Mouse (Mus musculus) intestine, embryonic 15.5 days (tissue): ENCODE measurements around the gene Bmp7. TPM values are rescaled to one million over a fixed set of nuclear protein-coding genes. Genes with fewer than 3 reads are reported as not detected.
A peak's percentile ranks its signal among the peaks of the same experiment; 100 is the strongest.

ENCODE experiments used
- ATAC-seq: fragments of 200-750 bp; cut with Nextera tagmentation; 2 replicates; pipeline ENCODE4 v1.8.0; 2017; ENCODE audit warnings: moderate TSS enrichment, moderate library complexity
- H3K27ac ChIP-seq: fragments of 300-500 bp; sonication (generic); 2 replicates; pipeline ENCODE4 v1.5.1; 2015; ENCODE audit warnings: mild to moderate bottlenecking, inconsistent platforms
- H3K27me3 ChIP-seq: fragments of 300-500 bp; sonication (generic); replicated peaks from 2 replicates; pipeline ENCODE4 v1.6.1; 2015; ENCODE audit warnings: inconsistent platforms
- H3K36me3 ChIP-seq: fragments of 300-500 bp; sonication (generic); 2 replicates; pipeline ENCODE4 v1.6.1; 2015; ENCODE audit warnings: inconsistent platforms
- H3K4me1 ChIP-seq: fragments of 300-500 bp; sonication (generic); replicated peaks from 2 replicates; pipeline ENCODE4 v1.6.1; 2015; ENCODE audit warnings: inconsistent platforms
- H3K4me2 ChIP-seq: fragments of 300-500 bp; sonication (generic); replicated peaks from 2 replicates; pipeline ENCODE4 v1.6.1; 2015; ENCODE audit warnings: mild to moderate bottlenecking, inconsistent platforms
- H3K4me3 ChIP-seq: fragments of 300-500 bp; sonication (generic); replicated peaks from 2 replicates; pipeline ENCODE4 v1.5.1; 2015; ENCODE audit warnings: inconsistent platforms
- H3K9ac ChIP-seq: fragments of 300-500 bp; sonication (generic); 2 replicates; pipeline ENCODE4 v1.6.1; 2015; ENCODE audit warnings: inconsistent platforms
- H3K9me3 ChIP-seq: fragments of 300-500 bp; sonication (generic); 2 replicates; pipeline ENCODE4 v1.6.1; 2016; ENCODE audit warnings: inconsistent platforms
- WGBS: fragments of 180-500 bp; shearing (Covaris S2); methylation state at CpG from one replicate; pipeline ENCODE4 v1.1.7; 2015; 5-methylcytosine and 5-hydroxymethylcytosine counted together
- polyA plus RNA-seq: library from polyadenylated mRNA; unstranded; fragments of >200 nt; fragmentation: Nextera tagmentation; extraction: Ambion mirVana; gene quantifications from 2 replicates; pipeline ENCODE4 v1.2.1, GENCODE M21; 2015

The Bmp7 gene
- polyA plus RNA-seq, 1 experiment from 2014 or later, result 17.4 TPM

- ATAC-seq, result peak; percentile 93
- Histone ChIP-seq H3K9ac (no peak overlapping the region), H3K27ac (peak overlapping the region; percentile 77), H3K9me3 (no peaks in the 10 kb centered on the region), H3K36me3 (no peaks in the 10 kb centered on the region), H3K27me3 (no peaks in the 10 kb centered on the region), H3K4me3 (no peak overlapping the region), H3K4me2 (peak overlapping the region; percentile 9; the same call in 1 of the 2 replicates), H3K4me1 (peaks cover 31% of the 10 kb centered on the region; the same call in 1 of the 2 replicates)
- WGBS, result 38% methylated on average over 10 of the region's 10 CpGs
Observed at GRCm38 (mm10) chr2:172900954-172901701, 39.0 kb downstream of the Bmp7 start.

DNA sequence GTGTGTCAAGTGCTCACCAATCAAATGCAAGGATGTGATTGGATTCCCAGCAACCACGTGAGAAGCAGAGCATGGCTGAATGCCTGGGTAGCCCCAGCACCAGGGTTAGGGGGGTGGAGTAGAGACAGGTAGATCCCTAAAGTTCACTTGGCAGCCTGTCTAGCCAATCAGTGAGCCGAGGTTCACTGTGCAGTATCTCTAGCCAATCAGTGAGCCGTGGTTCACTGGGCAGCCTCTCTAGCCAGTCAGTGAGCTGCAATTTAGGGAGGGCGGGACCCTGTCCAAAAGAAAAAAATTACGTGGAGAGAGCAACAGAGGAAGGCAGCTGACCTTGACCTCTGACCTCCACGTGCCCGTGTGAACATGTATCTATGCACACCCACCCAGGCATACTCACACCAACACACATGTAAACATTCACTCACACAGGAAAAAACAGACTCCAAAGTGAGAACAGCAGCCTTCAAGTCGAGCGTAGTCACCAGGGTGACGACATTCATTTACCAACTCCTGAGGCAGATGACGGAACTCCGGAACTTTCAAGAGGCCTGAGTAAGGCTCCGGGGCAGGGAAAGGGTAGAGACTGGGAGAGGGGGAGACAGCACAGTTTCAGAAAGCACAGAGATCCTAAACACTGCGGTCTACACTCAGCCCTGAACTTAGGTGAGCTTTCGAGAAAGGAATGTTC is 50.2 kb downstream of the Bmp7 start:
- Histone ChIP-seq H3K27me3 (no peaks in the 10 kb centered on the region), H3K4me2 (no peak overlapping the region), H3K9ac (no peak overlapping the region), H3K27ac (no peak overlapping the region), H3K9me3 (no peaks in the 10 kb centered on the region), H3K4me1 (peaks cover 13% of the 10 kb centered on the region; the same call in 1 of the 2 replicates), H3K36me3 (no peaks in the 10 kb centered on the region), H3K4me3 (no peak overlapping the region)
- ATAC-seq, result peak; percentile 13; the same call in 1 of the 2 replicates
- 63% methylated on average over 15 of the region's 15 CpGs for WGBS

DNA sequence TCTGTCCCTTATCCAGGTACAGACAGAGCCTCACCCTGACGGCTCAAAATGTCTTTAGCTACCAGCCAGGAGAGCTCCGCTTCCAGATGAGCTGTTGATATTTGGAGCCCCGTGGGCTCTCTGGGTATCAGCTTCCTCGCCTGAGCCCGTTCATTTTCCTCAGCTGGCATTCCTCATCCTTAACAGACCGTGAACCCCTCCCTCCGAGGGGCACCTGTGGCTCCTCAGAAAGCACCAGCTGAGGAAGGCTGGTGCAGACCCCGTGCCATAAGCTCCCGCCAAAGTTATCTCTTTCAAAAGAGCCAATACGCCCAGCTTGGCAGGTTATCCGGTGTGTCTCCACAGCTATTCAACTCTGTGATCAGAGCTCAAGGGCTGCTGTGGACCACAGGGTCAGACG is 50.9 kb downstream of the Bmp7 start:
- Histone ChIP-seq H3K9me3 (no peaks in the 10 kb centered on the region), H3K9ac (no peak overlapping the region), H3K27me3 (no peaks in the 10 kb centered on the region), H3K4me2 (no peak overlapping the region), H3K36me3 (no peaks in the 10 kb centered on the region), H3K4me1 (peaks cover 13% of the 10 kb centered on the region; the same call in 1 of the 2 replicates), H3K4me3 (no peak overlapping the region), H3K27ac (no peak overlapping the region)
- ATAC-seq, result no peak
- WGBS, result 81% methylated on average over 12 of the region's 12 CpGs

GRCm38 (mm10) chr2:172888147-172888546 is 52.0 kb downstream of the Bmp7 start:
- 0 out of 2 replicates have a peak, but pooled peaks have one; percentile 29 for ATAC-seq
- H3K4me2 ChIP-seq, result no peak overlapping the region
- H3K9me3 ChIP-seq, result no peaks in the 10 kb centered on the region
- H3K36me3 ChIP-seq, result no peaks in the 10 kb centered on the region
- peaks cover 13% of the 10 kb centered on the region; the same call in 1 of the 2 replicates for H3K4me1 ChIP-seq
- H3K27ac ChIP-seq, result no peak overlapping the region
- no peak overlapping the region for H3K9ac ChIP-seq
- no peak overlapping the region for H3K4me3 ChIP-seq
- 43% methylated on average over 11 of the region's 12 CpGs for WGBS
- H3K27me3 ChIP-seq, result no peaks in the 10 kb centered on the region

- no peak for ATAC-seq
- 42% methylated on average over 7 of the region's 7 CpGs for WGBS
- peaks cover 13% of the 10 kb centered on the region; the same call in 1 of the 2 replicates for H3K4me1 ChIP-seq
- no peak overlapping the region for H3K4me2 ChIP-seq
- no peaks in the 10 kb centered on the region for H3K36me3 ChIP-seq
- no peak overlapping the region for H3K9ac ChIP-seq
- H3K9me3 ChIP-seq, result no peaks in the 10 kb centered on the region
- H3K27ac ChIP-seq, result no peak overlapping the region
- no peak overlapping the region for H3K4me3 ChIP-seq
- H3K27me3 ChIP-seq, result no peaks in the 10 kb centered on the region
Observed at GRCm38 (mm10) chr2:172885861-172886260, 54.3 kb downstream of the Bmp7 start.

DNA sequence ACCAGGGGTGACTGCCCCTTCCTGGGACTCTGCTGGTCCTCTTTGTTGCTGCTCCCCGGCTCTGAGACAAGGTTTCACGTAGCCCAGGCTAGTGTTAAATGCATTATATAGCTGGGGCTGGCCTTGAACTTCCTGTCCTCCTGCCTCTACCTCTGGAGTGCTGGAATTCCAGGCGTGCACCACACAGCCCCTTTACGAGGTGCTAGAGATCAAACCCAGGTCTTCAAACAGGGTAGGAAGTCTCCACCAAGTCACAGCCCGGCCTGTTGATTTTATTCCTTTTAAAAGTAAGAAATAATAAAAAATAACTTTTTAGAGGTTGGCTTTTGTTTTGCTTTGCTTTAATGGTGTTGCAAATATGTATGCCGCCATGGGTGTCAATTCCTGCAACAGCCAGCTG is 55.5 kb downstream of the Bmp7 start:
- no peak for ATAC-seq
- Histone ChIP-seq H3K27ac (no peak overlapping the region), H3K9me3 (no peaks in the 10 kb centered on the region), H3K4me2 (no peak overlapping the region), H3K4me3 (no peak overlapping the region), H3K36me3 (no peaks in the 10 kb centered on the region), H3K9ac (no peak overlapping the region), H3K4me1 (peaks cover 8% of the 10 kb centered on the region; the same call in 1 of the 2 replicates), H3K27me3 (no peaks in the 10 kb centered on the region)
- 75% methylated on average over 6 of the region's 6 CpGs for WGBS

DNA sequence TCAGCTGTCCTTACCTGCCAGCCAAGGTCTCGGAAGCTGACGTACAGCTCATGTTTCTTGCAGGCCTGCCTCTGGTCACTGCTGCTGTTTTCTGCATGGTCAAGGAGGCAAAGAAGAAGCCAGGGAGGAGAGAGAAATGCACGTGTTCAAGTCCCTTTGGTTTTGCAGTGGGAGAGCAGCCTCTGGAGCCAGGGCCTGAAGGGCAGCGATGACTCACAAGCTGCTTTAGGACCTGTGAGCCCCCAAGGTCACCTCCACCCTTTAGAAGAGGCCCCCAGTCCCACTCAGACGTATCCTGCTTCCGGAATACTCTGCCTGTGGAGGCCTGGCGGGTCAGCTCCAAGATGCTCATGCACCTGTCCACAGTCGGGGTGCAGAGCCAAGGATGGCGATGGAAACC is 64.9 kb downstream of the Bmp7 start:
- ATAC-seq, result no peak
- peaks cover 2% of the 10 kb centered on the region; the same call in 1 of the 2 replicates for H3K36me3 ChIP-seq
- no peak overlapping the region for H3K4me3 ChIP-seq
- H3K27ac ChIP-seq, result no peak overlapping the region
- H3K27me3 ChIP-seq, result no peaks in the 10 kb centered on the region
- no peak overlapping the region for H3K4me2 ChIP-seq
- H3K4me1 ChIP-seq, result no peaks in the 10 kb centered on the region
- H3K9me3 ChIP-seq, result no peaks in the 10 kb centered on the region
- WGBS, result 88% methylated on average over 9 of the region's 9 CpGs
- no peak overlapping the region for H3K9ac ChIP-seq

GRCm38 (mm10) chr2:172866356-172866755 is 73.8 kb downstream of the Bmp7 start:
- 78% methylated on average over 5 of the region's 5 CpGs for WGBS
- H3K27ac ChIP-seq, result peak overlapping the region; percentile 88
- no peak for ATAC-seq
- no peaks in the 10 kb centered on the region for H3K27me3 ChIP-seq
- no peaks in the 10 kb centered on the region for H3K9me3 ChIP-seq
- H3K4me1 ChIP-seq, result peaks cover 24% of the 10 kb centered on the region
- no peak overlapping the region for H3K4me3 ChIP-seq
- H3K36me3 ChIP-seq, result no peaks in the 10 kb centered on the region
- no peak overlapping the region for H3K4me2 ChIP-seq
- H3K9ac ChIP-seq, result no peak overlapping the region

- no peak overlapping the region for H3K4me2 ChIP-seq
- no peak for ATAC-seq
- no peaks in the 10 kb centered on the region for H3K36me3 ChIP-seq
- no peak overlapping the region for H3K27ac ChIP-seq
- no peak overlapping the region for H3K9ac ChIP-seq
- H3K27me3 ChIP-seq, result no peaks in the 10 kb centered on the region
- WGBS, result 90% methylated on average over 6 of the region's 6 CpGs
- no peaks in the 10 kb centered on the region for H3K9me3 ChIP-seq
- peaks cover 26% of the 10 kb centered on the region for H3K4me1 ChIP-seq
- H3K4me3 ChIP-seq, result no peak overlapping the region
Observed at GRCm38 (mm10) chr2:172865165-172865564, 75.0 kb downstream of the Bmp7 start.

DNA sequence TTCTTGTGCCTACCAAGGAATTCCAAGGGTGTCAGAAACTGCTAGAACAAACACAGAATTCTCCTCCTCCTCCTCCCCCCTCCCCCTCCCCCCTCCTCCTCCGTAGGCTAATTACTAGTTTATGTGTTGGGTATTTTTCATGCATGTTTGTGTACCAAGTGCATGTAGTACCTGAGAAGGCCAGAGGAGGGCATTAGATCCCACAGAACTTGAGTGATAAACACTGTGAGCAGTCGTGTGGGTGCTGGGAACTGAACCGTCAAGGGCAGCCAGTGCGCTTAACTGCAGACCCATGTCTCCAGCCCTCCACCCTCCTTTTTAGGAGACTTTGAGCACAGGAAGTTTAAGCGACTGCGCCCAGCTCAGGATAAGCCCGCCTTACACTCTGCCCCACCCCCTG is 75.6 kb downstream of the Bmp7 start:
- no peaks in the 10 kb centered on the region for H3K9me3 ChIP-seq
- no peak overlapping the region for H3K27ac ChIP-seq
- ATAC-seq, result no peak
- H3K36me3 ChIP-seq, result no peaks in the 10 kb centered on the region
- peaks cover 26% of the 10 kb centered on the region for H3K4me1 ChIP-seq
- WGBS, result 96% methylated on average over 6 of the region's 7 CpGs
- no peak overlapping the region for H3K9ac ChIP-seq
- H3K4me2 ChIP-seq, result no peak overlapping the region
- H3K4me3 ChIP-seq, result no peak overlapping the region
- H3K27me3 ChIP-seq, result no peaks in the 10 kb centered on the region

GRCm38 (mm10) chr2:172863469-172863856 is 76.7 kb downstream of the Bmp7 start:
- WGBS, result 24% methylated on average over 14 of the region's 14 CpGs
- peak; percentile 26 for ATAC-seq
- Histone ChIP-seq H3K9ac (no peak overlapping the region), H3K36me3 (no peaks in the 10 kb centered on the region), H3K27ac (no peak overlapping the region; the same call in 1 of the 2 replicates), H3K4me2 (peak overlapping the region; percentile 51), H3K4me1 (peaks cover 26% of the 10 kb centered on the region), H3K27me3 (no peaks in the 10 kb centered on the region), H3K9me3 (no peaks in the 10 kb centered on the region), H3K4me3 (0 out of 2 replicates have a peak overlapping the region, but pooled peaks have one; percentile 0)

DNA sequence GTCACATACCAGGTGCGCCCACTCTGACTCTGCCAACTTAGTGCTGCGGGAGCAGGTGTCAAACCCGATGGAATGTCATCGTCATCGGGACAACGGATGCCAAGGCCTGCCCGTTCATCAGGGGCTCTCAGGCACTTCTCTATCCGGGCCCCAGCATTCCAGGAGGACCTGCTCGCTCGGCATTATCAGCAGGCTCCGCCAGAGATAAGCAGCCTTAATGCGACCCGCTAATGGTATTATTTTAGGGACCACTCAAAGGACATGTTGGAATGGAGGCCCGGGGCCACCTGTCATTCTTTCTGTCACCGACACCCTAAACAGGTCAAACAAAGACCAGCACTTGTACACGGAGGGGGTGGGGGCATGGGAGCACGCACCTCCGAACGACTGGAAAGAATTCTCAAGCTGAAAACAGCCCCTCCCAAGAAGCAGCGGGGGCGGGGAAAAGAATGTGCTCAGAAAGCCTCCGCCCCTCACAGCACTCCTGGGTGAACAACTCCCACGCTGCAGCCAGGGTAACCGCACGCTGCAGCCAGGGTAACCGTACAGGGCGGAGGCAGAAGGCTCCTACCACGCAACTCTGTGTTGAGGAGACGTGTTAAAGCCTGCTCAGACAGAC is 77.2 kb downstream of the Bmp7 start:
- Histone ChIP-seq H3K4me1 (peaks cover 26% of the 10 kb centered on the region), H3K27ac (no peak overlapping the region; the same call in 1 of the 2 replicates), H3K36me3 (no peaks in the 10 kb centered on the region), H3K4me3 (0 out of 2 replicates have a peak overlapping the region, but pooled peaks have one; percentile 0), H3K9me3 (no peaks in the 10 kb centered on the region), H3K9ac (no peak overlapping the region), H3K27me3 (no peaks in the 10 kb centered on the region), H3K4me2 (peak overlapping the region; percentile 51)
- peak; percentile 82 for ATAC-seq
- WGBS, result 19% methylated on average over 29 of the region's 29 CpGs
